Mouse (Mus musculus): ENCODE results near the gene Hk3.
A peak's percentile ranks its signal among the peaks of the same experiment; 100 is the strongest.

The Hk3 gene

DNA sequence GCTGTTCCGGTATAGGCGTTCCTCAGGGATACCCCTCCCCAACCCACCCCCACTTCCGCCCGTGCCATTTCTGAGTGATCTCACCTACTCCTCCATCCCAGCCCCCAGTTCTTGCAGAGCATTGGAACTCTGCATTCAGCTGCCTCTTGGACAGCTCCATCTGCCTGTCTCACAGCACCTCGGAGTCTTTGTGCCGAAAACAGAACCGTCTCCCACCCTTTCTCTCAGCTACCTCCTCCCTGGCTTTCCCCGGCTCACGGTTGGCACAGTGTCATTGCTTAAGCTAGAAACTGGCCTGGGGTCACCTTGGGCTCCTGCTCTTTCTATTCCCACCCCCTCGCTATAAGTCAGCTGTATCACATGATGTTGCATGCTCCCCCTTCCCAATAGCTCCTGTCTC, 20.8 kb downstream of the Hk3 start:
- DNase-seq = no peak

DNA sequence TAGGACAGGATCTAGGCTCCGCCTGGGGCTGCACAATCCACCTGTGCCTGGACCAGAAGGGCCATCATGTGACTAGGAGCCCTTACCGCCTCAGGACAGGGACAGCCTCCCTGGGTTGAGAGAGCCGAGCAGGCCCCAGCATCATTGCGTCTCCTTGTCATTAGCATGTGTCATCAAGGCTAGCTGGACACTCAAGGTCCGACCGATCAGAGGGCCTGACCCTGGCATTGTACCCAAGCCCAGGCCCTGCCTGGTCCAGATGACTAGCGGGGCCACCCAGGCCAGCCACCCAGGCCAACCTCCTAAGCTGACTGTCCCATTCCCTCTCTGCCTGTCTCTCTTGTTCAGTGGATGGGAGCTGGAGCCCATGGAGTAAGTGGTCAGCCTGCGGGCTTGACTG, 23.6 kb downstream of the Hk3 start:
- no peak for DNase-seq

DNA sequence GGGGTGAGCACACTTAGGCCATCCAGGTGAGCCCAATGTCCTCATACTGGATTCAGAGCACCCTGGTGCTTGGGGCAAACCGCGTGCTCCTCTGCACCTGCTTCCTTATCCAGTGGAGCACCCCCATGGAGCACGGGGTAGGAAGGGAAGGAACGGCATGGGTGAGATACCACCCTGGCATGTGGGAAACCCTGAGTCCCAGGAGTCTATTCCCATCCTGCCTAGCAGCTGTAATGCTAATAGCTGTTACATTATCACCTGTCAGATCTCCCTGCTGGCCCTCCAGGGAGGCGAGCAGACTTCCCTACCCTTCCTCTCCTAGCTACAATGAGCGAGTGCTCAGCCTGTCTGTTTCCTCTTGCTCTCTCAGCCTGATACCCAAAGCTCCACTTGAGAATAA, 26.0 kb downstream of the Hk3 start:
- DNase-seq = no peak

DNA sequence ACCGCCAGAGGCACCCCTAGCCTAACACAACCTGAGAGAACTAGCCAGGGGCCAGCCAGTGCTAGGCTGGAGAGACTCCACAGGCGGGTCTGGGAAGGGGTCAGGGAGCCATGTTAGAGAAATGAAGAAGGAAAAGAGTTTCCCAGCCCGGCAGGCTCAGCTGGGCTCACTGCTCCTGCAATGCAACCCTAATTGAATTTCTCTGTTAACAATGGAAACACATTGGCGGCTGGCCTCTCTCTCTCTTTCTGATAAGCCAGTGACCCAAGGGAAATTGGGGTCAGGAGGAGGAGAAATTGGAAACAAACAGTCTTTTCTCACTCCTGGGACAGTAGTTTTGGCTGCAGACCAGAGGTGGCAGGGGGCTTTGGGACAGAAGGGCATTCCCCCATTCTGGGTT, 26.6 kb downstream of the Hk3 start:
- no peak for DNase-seq

DNA sequence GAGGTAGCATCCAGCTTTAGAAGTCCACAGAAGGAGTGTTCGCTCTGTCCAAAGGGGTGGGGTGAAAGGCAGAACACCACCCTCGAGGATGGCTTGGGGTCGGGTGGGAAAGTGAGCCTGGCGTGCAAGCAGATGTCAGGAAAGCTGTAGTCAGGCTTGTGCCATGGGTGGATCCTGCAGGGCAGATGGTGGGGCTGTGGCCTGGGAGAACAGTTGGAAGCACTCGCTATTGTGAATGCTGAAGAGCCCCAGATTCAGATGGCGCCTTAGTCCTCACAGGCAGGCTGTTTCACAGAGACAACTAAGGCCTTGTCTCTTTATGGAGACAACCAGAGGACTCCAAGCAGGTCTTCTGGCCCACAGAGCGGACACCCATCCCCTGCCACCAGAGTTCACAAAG, 29.0 kb downstream of the Hk3 start:
- DNase-seq = no peak

DNA sequence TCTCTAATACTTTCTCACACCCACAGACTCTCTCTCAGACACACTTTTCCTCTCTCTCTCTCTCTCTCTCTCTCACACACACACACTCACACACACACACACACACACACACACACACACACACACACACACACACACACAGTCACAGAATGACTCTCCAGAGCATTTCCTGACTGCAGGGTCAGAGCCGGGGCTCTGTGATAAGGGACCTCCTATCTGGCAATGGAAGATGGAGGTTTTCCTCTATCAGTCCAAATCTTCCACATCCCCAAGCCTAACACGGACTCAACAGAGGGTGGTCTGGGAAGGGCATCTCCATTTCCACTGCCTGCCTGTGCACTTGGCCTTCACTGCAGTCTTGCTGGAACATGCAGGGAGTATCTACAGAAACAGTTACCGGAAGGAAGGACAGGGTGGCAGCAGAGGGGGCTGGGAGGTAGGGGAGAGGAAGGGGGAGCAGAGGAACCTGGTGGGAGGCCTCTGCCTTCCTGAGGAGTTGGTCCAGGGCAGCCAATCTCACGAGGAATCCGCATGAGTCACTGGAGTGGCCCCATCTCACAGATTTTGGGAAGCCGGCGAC, 32.9 kb downstream of the Hk3 start:
- no peak for DNase-seq

DNA sequence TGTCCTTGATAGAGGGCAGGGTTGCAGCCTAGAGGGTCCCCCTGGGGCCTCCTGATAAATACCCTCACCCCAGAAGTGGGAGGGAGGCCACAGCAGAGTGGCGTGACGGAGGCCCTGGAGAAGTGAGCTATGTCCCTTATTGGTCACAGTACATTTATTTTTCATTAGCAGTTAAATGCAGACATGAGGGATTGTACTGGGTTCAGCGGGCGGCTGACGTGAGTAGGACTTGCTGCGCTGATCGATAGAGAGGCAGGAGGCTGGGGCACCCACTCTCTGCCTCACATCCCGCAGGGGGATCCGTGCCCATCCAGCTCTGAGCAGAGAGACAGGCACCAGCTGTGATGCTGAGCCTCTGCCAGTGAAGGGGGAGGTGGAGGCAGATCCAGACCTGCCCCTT, 33.8 kb downstream of the Hk3 start:
- no peak for DNase-seq

DNA sequence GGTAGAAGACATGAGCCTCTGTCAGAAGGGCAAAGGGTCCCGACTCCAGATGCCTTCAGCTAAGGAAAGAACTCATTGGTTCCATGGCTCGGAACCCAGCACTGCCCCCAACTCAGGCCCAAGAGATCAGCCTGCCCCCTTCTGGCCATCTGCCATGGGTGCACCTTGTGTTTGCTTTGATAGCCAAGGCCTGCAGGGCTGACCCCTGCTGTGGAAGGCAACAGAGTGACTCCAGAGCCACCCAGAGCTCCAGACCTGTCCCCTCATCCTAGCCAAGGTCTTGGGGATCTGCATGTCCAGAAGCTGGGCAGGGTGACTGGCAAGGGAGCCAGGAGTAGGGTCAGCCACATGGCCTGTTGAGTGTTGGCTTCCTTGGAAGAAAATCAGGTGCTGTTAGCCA, 37.6 kb downstream of the Hk3 start:
- no peak for DNase-seq

DNA sequence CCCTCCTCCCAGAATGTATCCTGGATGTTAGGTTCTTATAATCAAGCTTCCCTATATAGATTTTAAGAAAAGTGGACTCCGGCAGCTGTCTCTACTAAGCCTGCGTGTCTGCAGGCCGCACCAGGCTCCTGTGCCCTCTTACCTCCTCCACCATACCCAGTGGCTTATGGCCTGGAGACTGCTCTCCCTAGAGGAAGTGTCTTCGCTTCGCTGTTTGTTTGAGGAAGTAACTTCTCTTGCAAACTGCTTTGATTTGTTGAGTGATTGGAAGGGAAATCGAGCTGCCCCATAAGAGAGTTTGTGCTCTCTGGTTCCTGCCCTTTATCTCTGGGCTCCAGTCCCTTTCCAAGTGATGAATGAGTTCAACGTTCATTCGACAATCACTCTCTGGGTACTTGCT, 38.2 kb downstream of the Hk3 start:
- no peak for DNase-seq

DNA sequence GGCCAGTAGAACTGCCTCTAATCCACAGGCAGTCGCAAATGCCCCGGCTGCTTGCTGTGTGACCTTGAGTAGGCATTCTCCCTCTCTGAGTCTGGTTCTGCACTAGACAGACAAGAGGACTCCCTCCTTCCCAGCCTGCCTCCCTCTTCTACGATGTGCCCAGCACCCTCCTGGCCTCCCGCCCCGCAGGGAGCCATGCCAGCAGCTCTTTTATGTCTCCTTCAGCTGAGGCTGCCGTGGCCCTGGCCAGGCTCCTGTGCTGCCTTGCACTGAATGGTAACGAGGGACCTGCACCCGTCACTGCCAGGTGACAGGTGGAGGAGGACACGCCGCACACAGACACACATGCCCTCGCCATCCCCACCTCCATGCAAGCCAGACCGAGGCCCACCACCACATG, 40.2 kb downstream of the Hk3 start:
- no peak for DNase-seq

DNA sequence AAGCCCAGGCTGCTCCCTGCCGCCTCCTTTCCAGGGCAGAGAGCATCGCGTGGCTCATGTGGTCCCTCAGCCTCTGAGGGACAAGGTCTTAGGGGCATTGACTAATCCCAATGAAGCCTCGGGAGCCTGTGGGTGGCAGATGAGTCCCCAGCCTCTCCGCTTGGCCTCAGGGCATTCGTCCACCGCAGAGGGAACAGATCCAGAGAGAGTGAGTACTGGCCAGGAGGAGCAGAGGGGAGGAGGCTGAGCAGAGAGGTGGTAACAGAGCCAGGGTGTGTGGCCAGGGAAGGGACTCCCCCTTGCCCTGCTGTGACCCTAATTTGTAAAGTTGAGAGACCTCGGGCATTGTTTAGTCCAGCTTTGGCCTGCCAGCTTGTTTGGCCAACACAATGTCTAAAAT, 42.4 kb downstream of the Hk3 start:
- DNase-seq = no peak

DNA sequence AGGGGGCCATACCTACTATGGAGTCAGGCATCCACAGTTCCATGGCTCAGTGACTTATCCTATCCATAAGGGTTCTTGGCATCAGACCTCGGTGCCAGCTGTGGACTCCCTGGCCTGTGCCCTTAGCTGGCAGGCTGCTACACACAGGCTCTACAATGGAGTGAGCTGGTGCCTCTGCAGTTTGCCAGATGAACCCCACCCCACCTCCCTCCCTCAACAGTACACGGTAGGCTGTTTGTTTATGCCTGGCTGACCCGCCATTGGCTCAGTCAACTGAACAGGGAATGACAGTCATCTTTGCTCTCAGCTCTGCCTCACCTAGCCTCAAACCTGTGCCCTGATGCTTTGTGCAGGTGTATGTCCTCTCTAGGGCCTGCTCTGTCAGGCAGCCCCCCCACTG, 45.6 kb downstream of the Hk3 start:
- no peak for DNase-seq

DNA sequence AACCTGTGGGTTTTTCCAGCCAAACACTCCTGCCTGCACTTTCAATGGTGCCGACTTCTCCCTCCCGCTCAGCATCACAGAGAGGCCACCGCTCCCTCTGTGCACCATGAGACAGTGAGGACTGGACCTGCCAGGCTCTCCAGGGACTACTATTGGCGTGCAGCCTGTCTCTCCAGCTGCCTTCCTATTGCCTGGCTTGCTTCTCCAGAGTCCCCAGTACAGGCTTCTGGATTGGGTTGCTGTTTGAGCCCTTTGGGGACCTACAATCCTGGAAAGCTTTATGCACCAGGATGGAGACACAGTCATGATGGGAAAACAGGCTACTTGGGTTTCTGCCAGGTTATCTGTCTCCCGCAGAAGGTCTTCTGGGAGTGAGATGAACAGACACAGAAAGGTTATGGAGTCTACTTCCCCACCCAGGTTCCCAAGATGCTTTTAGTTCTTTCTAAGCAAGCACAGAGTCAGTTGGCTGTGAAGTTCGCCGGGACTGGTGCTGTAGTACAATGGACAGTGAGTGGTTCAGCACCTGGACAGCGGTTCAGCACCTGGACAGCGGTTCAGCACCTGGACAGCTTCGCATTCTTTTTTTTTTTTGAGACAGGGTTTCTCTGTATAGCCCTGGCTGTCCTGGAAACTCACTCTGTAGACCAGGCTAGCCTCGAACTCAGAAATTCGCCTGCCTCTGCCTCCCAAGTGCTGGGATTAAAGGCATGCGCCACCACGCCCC, 50.5 kb downstream of the Hk3 start:
- peak; percentile 59 to 71 for DNase-seq

DNA sequence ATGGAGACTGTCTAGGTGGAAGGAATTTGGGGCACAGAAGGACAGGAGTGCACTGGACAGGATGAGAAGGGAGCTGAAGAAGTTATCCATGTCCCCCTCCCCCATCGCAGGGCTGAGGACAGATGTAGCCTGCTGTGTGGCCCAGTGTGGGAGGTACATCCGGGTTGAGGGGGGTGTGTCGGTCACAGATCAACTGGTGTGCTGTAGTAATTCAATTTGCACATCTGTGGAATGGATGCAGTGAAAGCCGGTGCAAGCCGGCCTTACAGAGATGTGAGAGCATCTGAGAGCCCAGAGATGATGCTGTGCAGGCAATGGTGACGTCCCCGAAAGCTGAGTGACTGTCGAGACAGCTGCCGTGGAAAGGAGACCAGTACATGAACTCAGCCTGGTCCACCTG, 51.7 kb downstream of the Hk3 start:
- no peak for DNase-seq

DNA sequence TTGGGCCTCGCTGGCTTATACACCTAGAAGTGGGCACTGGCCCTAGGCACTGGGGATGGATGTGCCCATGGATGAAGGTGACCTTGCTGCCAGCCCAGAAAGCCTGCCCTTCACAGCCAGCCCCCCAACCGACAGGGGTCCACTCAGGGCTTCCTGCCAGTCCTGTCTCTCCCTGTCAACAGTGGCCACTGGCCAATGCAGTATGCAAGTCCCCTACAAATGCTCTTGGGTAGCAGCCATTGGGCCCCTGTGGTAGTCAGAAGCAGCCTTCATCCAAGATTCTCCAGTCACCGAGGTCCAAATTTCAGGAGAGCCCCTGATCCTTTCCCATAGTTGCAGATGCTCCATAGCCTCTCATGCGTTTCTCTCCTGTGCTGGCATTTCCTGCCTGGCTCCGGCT, 52.5 kb downstream of the Hk3 start:
- DNase-seq = no peak

DNA sequence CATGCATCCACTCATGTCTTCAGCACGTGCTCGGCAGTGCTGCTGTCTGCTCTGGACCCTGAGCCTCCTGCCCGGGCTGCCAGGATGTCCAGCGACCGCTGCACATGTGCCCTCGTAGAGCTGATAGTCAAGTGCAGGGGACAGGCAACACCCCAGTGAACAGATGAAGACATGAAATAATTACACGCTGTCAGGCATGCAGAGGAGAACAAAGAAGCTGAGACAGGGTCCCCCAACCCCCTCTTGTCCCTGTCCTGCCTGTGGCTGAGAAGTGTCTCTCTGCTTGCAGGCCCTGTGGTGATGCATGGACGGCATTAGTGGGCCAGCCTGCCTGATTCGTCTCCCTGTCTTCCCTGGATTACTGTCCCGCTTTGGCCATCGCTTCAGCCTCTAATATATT, 53.7 kb downstream of the Hk3 start:
- no peak for DNase-seq

DNA sequence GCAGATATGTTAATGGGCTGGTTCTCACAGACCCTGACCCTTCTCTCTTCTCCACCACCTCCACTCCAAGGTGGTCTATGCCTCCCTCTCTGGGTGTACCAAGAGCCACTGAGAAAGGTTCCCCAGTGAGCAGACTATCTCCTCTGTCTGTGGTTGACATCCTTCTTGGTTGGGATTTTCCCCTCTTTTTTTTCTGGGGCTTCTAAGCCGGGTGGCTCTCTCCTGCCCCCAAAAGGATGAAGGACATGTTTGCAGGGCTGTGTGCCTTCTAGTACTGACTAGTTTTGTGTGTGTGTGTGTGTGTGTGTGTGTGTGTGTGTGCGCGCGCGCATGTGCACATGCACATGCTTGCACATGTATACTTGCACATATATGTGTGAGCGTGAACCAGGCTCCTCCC, 55.9 kb downstream of the Hk3 start:
- DNase-seq = no peak

DNA sequence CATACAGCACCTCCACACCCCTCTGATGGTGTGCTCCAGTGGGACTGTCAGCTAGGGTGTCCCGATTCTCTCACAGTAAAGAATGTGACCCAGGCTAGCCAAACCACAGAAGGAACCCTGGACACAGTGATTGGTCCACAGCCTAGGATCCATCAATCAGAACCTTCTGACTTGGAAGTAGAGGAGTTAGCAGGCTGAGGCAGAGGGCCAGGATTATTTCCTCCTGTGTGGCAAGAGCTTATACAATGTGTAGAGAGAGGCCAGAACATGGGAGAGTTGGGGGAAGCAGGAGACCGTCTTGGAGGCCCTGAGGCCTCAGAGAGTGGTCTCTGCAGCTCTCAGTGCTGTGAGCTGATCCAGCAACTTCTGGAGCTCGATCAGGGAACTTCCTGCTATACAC, 60.7 kb downstream of the Hk3 start:
- no peak for DNase-seq

DNA sequence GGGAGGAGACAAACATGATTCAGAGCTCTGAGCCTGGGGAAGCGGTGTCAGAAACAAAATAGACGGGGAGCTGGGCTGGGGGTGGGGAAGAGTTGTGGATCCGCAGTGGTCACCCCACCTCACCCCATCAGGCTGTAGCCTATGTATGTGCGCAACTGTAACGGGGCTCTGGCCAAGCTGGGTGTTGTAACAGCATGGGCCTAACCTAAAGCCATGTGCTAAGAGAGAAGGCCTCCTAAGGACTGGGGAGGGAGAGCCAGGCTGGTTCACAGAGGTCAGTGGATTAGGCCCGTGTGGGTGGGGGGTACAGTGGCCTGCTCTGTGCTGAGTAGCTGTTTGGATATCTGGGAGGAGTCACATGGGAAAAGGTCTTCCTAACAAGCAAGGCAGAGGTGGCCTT, 61.3 kb downstream of the Hk3 start:
- no peak for DNase-seq

DNA sequence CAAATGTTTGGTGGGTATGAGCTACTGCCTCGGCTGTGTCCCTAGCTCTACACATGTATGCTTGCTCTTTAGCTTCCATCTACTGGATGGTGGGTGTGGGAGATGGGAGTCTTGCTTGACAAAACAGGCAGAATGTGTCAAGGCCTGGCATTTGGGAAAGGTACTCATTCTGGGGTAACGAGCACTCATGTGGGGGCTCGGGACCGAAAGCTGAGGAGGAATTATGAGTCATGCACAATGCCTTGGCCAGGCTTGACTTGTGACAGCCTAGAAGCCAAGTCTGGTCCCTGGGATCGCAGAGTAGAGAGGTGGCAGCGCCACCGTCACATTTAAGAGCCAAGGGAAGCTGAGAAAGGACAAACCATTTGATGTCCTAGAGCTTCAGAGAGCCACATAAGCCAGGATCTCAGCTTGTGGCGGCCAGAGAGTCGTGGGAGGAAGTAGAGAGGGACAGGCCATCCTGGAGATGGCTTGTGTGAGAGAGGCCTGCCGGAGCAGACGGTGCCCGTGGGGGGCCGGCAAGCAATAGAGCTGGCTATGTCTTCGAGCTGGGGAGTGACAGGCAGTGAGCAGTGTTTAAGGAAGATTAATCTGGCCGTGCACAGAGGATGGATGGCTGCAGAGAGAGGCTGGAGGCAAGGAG, 62.0 kb downstream of the Hk3 start:
- DNase-seq = no peak

DNA sequence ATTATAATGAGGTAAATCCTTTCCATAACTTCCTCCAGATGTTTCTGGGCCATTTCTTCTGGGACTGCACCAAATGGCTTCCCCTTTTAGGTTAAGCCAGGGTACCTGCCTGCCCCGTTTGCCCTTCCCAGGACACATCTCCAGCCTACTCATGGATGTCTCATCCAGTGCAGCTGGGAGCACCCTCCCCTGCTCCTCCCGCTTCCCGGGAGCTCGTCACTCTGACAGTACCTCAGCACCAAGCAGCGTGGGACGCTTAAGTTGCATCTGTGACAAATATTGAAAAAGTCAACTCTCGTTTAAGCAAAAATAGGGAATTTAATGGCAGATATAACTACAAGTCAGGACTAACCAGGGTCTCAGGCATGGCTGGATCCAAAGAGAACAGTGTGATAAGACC, 63.9 kb downstream of the Hk3 start:
- DNase-seq = no peak
